Mouse (Mus musculus) urinary bladder, adult 18-20 months (tissue): ENCODE data around the gene Gm10377.
"Not testable (repeated sequence)": the region's sequence is repeated elsewhere in the genome, so short reads cannot be mapped to it uniquely, and the experiment has no call there.

ENCODE experiments used
- DNase-seq, 2 experiments: peaks; one replicate each; pipeline ENCODE4 v3.0.0; 2022; ENCODE audit warnings: low spot score in 2 of 2, mixed read lengths in 2 of 2

The Gm10377 gene

DNA sequence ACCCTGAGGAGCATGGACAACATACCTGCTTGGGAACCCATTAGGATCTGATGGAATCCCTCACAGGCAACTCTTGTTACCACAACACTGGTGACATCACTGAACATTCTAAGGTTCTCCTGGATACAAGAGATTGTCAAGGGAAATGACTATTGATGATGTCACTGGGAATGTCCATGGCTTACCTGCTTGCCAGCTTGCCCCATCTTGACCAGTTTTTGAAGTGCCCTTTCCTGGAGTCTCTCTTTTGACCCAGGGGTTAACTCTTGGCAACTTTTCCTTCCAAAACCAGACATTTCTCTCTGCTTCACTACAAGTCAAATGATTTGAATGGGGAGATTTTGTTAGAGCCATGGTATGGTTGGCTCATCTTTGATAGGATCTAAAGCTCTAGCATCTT, at the start of gene Gm10377:
Gm10377 (minus strand) TSS at position 101 of the 400 bp plus-strand sequence.
- DNase-seq: not testable (repeated sequence)

DNA sequence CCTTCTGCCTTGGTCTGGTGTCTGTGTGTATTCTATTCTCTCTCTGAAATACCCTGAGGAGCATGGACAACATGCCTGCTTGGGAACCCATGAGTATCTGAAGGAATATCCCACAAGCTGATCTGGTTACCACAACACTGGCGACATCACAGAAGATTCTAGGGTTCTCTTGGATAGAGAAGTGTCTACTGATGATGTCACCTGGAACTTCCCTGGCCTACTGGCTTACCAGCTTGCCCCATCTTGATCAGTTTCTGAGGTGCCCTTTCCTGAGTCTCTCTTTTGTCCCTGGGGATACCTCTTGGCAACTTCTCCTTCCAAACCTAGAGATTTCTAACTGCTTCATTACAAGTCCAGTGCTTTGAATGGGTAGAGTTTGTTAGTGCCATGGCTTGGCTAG, 29.1 kb downstream of the Gm10377 start, which contains the start of gene Gm3015:
Gm3015 (minus strand) TSS at position 101 of the 400 bp plus-strand sequence.
- DNase-seq: not testable (repeated sequence)
